28 mouse cellular contexts compared by ENCODE assay signal in the genomic region with DNA sequence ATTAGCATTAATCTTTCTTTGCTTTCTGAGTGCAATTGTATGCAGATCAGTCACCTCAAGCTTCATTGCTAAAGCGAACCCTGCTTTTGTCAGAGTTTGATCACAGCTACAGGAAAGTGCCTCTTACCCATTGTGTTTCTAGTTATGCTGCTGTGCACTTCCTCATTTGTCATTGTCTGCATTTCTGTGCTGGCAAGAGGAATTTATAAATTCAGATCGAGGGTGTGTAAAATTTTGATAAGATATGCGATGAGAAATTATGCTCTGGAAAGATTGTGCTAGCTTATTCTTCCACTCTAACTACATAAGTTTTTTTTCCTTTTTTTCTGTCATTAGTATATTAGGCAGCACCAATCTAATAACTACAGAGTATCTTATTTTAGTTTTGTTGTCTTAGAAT. TPM values are rescaled to one million over a fixed set of nuclear protein-coding genes. Genes with fewer than 3 reads are reported as not detected.
DNase-seq lines count a peak whose midpoint lies in the region; ATAC-seq and TF ChIP-seq lines count a peak whose summit lies in the region.
"Had no signal": no experiment of that assay in that cellular context is flagged by ENCODE, and none has a peak within 500 bp of the region (broad histone marks: within the 10 kb centered on the region; RNA-seq: fewer than 3 reads in every experiment).

No protein-coding gene starts in this region.

- ATAC-seq in hematopoietic stem cell, adult 5-6 weeks (replicated peaks in 1 of 2; ENCODE audit: insufficient read depth in 1 of 2, low FRiP score in 2 of 2, low TSS enrichment in 1 of 2, low read depth in 1 of 2, poor library complexity in 2 of 2, severe bottlenecking in 2 of 2), result peak; percentile 71 to 75; a peak in 3 of 4 replicates
- ATAC-seq in megakaryocyte-erythroid progenitor cell, adult 5-6 weeks (replicated peaks; ENCODE audit: low FRiP score, low TSS enrichment, poor library complexity, severe bottlenecking), result peak; percentile 71
- no peak; the same call in 1 of the 2 replicates for ATAC-seq in granulocyte monocyte progenitor cell, adult 5-6 weeks (replicated peaks; ENCODE audit: poor library complexity, severe bottlenecking)
- ATAC-seq: CD4-positive, CD25-positive, alpha-beta regulatory T cell, adult 4 months; forebrain, embryonic 13.5 days; forebrain, embryonic 16.5 days; hindbrain, embryonic 16.5 days; intestine, embryonic 15.5 days had no signal

- no peaks in the 10 kb centered on the region for H3K9me3 ChIP-seq in MEL (replicated peaks; ENCODE audit: insufficient read depth, low read length)
- no peaks in the 10 kb centered on the region for H3K9me3 ChIP-seq in midbrain, embryonic 10.5 days (replicated peaks)
- H3K9me3 ChIP-seq: forebrain, embryonic 10.5 days; forebrain, embryonic 13.5 days; heart, embryonic 10.5 days; heart, embryonic 13.5 days; hindbrain, embryonic 10.5 days; hindbrain, embryonic 13.5 days; intestine, embryonic 15.5 days had no signal

- WGBS in midbrain, embryonic 10.5 days, result 87% methylated on average over 3 of the region's 3 CpGs

- peaks cover 0 to 10% of the 10 kb centered on the region in 2 experiments; a peak in 3 of 4 replicates for H3K4me1 ChIP-seq in MEL (ENCODE audit: control insufficient read depth in 1 of 2, insufficient read depth in 2 of 2, low read length in 2 of 2)
- no peaks in the 10 kb centered on the region for H3K4me1 ChIP-seq in midbrain, embryonic 10.5 days
- H3K4me1 ChIP-seq: forebrain, embryonic 10.5 days; forebrain, embryonic 13.5 days; heart, embryonic 10.5 days; heart, embryonic 13.5 days; hindbrain, embryonic 10.5 days; hindbrain, embryonic 13.5 days; intestine, embryonic 15.5 days had no signal

- H3K27me3 ChIP-seq in MEL (ENCODE audit: control insufficient read depth in 1 of 2, insufficient read depth in 2 of 2, low read length in 2 of 2), result no peaks in the 10 kb centered on the region
- H3K27me3 ChIP-seq in midbrain, embryonic 10.5 days (ENCODE audit: low read depth, poor library complexity, severe bottlenecking), result no peaks in the 10 kb centered on the region
- H3K27me3 ChIP-seq: forebrain, embryonic 13.5 days; heart, embryonic 13.5 days; hindbrain, embryonic 13.5 days; intestine, embryonic 15.5 days had no signal

- H3K79me2 ChIP-seq in MEL (ENCODE audit: control insufficient read depth, insufficient read depth, low read length, poor library complexity), result no peaks in the 10 kb centered on the region

- peaks cover 2 to 10% of the 10 kb centered on the region in 2 experiments for H3K36me3 ChIP-seq in MEL (ENCODE audit: control insufficient read depth in 1 of 2, insufficient read depth in 2 of 2, low read length in 2 of 2)
- peaks cover 7% of the 10 kb centered on the region; the same call in 1 of the 2 replicates for H3K36me3 ChIP-seq in midbrain, embryonic 10.5 days
- H3K36me3 ChIP-seq: intestine, embryonic 15.5 days had no signal

- no peak for TF ChIP-seq CTCF in MEL (IDR thresholded peaks at IDR 0.05 in 2 of 3, conservative IDR thresholded peaks at IDR 0.05 in 1 of 3; ENCODE audit: control insufficient read depth in 1 of 3, insufficient read depth in 1 of 3, low read depth in 2 of 3, low read length in 3 of 3, poor library complexity in 1 of 3, severe bottlenecking in 1 of 3)

- peak; percentile 40 for DNase-seq in 416B (ENCODE audit: low read depth)
- peak; percentile 85 for DNase-seq in MEL (ENCODE audit: low read depth, low spot score)
- no peak for DNase-seq in heart, adult 11 months
- no peak for DNase-seq in midbrain, embryonic 10.5 days (ENCODE audit: low spot score)
- DNase-seq in layer of hippocampus, adult 8-10 months (ENCODE audit: low spot score in 2 of 2), result no peak
- DNase-seq: adrenal gland, adult 2 months; adrenal gland, postnatal 14 days; cerebellum, adult 11 months; cerebellum, adult 2 months; cerebellum, postnatal 10 days; cerebellum, postnatal 36 days; gastrocnemius, adult 2 months; gastrocnemius, postnatal 14 days; heart, adult 2 months; heart, postnatal 14 days had no signal

- H3K4me3 ChIP-seq in MEL (ENCODE audit: control insufficient read depth in 1 of 2, insufficient read depth in 1 of 2, low read depth in 2 of 2, low read length in 2 of 2), result no peak overlapping the region
- no peak overlapping the region for H3K4me3 ChIP-seq in midbrain, embryonic 10.5 days
- H3K4me3 ChIP-seq: forebrain, embryonic 10.5 days; forebrain, embryonic 13.5 days; gastrocnemius, adult 2 months; heart, adult 2 months; heart, embryonic 10.5 days; heart, embryonic 13.5 days; hindbrain, embryonic 10.5 days; hindbrain, embryonic 13.5 days; intestine, embryonic 15.5 days had no signal

- TF ChIP-seq RAD21 in MEL (IDR thresholded peaks at IDR 0.05; ENCODE audit: low read depth, low read length), result no peak

- peak; percentile 81 to 90 for TF ChIP-seq EP300 in MEL (IDR thresholded peaks at IDR 0.05; ENCODE audit: low read depth in 1 of 2, low read length in 2 of 2)

- peak overlapping the region; percentile 52 for H3K27ac ChIP-seq in MEL (ENCODE audit: control insufficient read depth, low read depth, low read length)
- no peak overlapping the region for H3K27ac ChIP-seq in midbrain, embryonic 10.5 days (replicated peaks)
- H3K27ac ChIP-seq: forebrain, embryonic 10.5 days; forebrain, embryonic 13.5 days; gastrocnemius, adult 2 months; heart, adult 2 months; heart, embryonic 10.5 days; heart, embryonic 13.5 days; hindbrain, embryonic 10.5 days; hindbrain, embryonic 13.5 days; intestine, embryonic 15.5 days had no signal

- TF ChIP-seq POLR2A in MEL (IDR thresholded peaks at IDR 0.05; ENCODE audit: control insufficient read depth in 1 of 2, insufficient read depth in 1 of 2, low read depth in 1 of 2, low read length in 2 of 2, poor library complexity in 1 of 2), result no peak

- no peak overlapping the region for H3K9ac ChIP-seq in MEL (ENCODE audit: control insufficient read depth, low read depth, low read length, poor library complexity, severe bottlenecking)
- H3K9ac ChIP-seq: forebrain, embryonic 13.5 days; heart, embryonic 13.5 days; hindbrain, embryonic 13.5 days; intestine, embryonic 15.5 days had no signal

TF ChIP-seq in MEL, 35 proteins besides CTCF, POLR2A, EP300 and RAD21 (continues in another document):
- TF ChIP-seq ETS1 (IDR thresholded peaks at IDR 0.05; ENCODE audit: low read depth, low read length), result peak; percentile 70
- peak; percentile 71 for TF ChIP-seq ELF1 (IDR thresholded peaks at IDR 0.05; ENCODE audit: low read depth, low read length)
- no peak for TF ChIP-seq E2F4 (IDR thresholded peaks at IDR 0.05; ENCODE audit: borderline replicate concordance, low read depth, low read length)
- no peak for TF ChIP-seq NRF1 (IDR thresholded peaks at IDR 0.05; ENCODE audit: insufficient read depth, low read depth, low read length, poor library complexity, severe bottlenecking)
- TF ChIP-seq BHLHE40 (IDR thresholded peaks at IDR 0.05; ENCODE audit: borderline replicate concordance, low read depth, low read length), result peak; percentile 40; the same call in 1 of the 2 replicates
- TF ChIP-seq ZKSCAN1 (IDR thresholded peaks at IDR 0.05; ENCODE audit: low read depth, low read length), result no peak
- TF ChIP-seq RCOR1 (IDR thresholded peaks at IDR 0.05; ENCODE audit: low read depth, low read length), result peak; percentile 66; the same call in 1 of the 2 replicates
- no peak for TF ChIP-seq MEF2A (IDR thresholded peaks at IDR 0.05; ENCODE audit: extremely low read depth, insufficient replicate concordance, low read depth, low read length, poor library complexity, severe bottlenecking)
- no peak for TF ChIP-seq USF1 (IDR thresholded peaks at IDR 0.05; ENCODE audit: low read depth, low read length)
- no peak for TF ChIP-seq ZC3H11A (IDR thresholded peaks at IDR 0.05; ENCODE audit: low read depth, low read length)
- TF ChIP-seq UBTF (IDR thresholded peaks at IDR 0.05; ENCODE audit: borderline replicate concordance, insufficient read depth, low read depth, low read length), result no peak
- no peak for TF ChIP-seq MYB (IDR thresholded peaks at IDR 0.05; ENCODE audit: low read depth, low read length)
- peak; percentile 89 for TF ChIP-seq GATA1 (IDR thresholded peaks at IDR 0.05; ENCODE audit: low read depth, low read length)
- TF ChIP-seq TAL1 (IDR thresholded peaks at IDR 0.05; ENCODE audit: low read length), result peak; percentile 26
- no peak for TF ChIP-seq MAZ (IDR thresholded peaks at IDR 0.05; ENCODE audit: low read depth, low read length)
- no peak for TF ChIP-seq SMC3 (IDR thresholded peaks at IDR 0.05; ENCODE audit: low read depth, low read length)
- TF ChIP-seq USF2 (IDR thresholded peaks at IDR 0.05; ENCODE audit: borderline replicate concordance in 1 of 2, insufficient read depth in 1 of 2, low read depth in 1 of 2, low read length in 2 of 2), result no peak
- no peak for TF ChIP-seq POLR2AphosphoS5 (IDR thresholded peaks at IDR 0.05; ENCODE audit: borderline replicate concordance, low read depth, low read length)
- peak; percentile 65; the same call in 1 of the 2 replicates for TF ChIP-seq SIN3A (IDR thresholded peaks at IDR 0.05; ENCODE audit: low read length)
- TF ChIP-seq HCFC1 (IDR thresholded peaks at IDR 0.05; ENCODE audit: low read depth, low read length), result no peak
- TF ChIP-seq TCF12 (IDR thresholded peaks at IDR 0.05; ENCODE audit: low read depth, low read length), result peak; percentile 76
- no peak for TF ChIP-seq JUND (IDR thresholded peaks at IDR 0.05; ENCODE audit: low read depth, low read length)
- TF ChIP-seq NELFE (IDR thresholded peaks at IDR 0.05; ENCODE audit: low read depth, low read length), result no peak
- TF ChIP-seq TBP (IDR thresholded peaks at IDR 0.05; ENCODE audit: low read depth, low read length), result peak; percentile 67
- TF ChIP-seq GABPA (IDR thresholded peaks at IDR 0.05; ENCODE audit: low read depth, low read length), result no peak
- TF ChIP-seq KAT2A (conservative IDR thresholded peaks at IDR 0.05; ENCODE audit: low read depth, low read length), result no peak
- TF ChIP-seq POLR2AphosphoS2 (IDR thresholded peaks at IDR 0.05; ENCODE audit: low read length), result no peak

RNA-seq across cellular contexts. Expression of gene Kdm4c, which starts 37.9 kb away (rescaled TPM):
- 8.4 and 9.6 TPM in 2 replicates for total RNA-seq in MEL (2012; rRNA removed)
- polyA plus RNA-seq in MEL (2012; ENCODE audit: insufficient read depth in 1 of 2, insufficient read length in 2 of 2, low read depth in 1 of 2, low replicate concordance in 2 of 2, missing spikeins in 1 of 2), result 1 to 10 TPM in 1 of 2 experiments, not detected in 1; 7.5 TPM
- total RNA-seq in hematopoietic stem cell, adult 5-6 weeks (2017), result 29.0 and 32.0 TPM in 2 replicates
- 16.8 and 21.4 TPM in 2 replicates for total RNA-seq in megakaryocyte-erythroid progenitor cell, adult 5-6 weeks (2014; fragmentation: Nextera tagmentation)
- total RNA-seq in megakaryocyte-erythroid progenitor cell, adult 5-6 weeks (2017), result 20.2 and 27.0 TPM in 2 replicates
- 9.5 and 12.5 TPM in 2 replicates for polyA plus RNA-seq in midbrain, embryonic 10.5 days (2016; fragmentation: Nextera tagmentation; extraction: Ambion mirVana)
- total RNA-seq in granulocyte monocyte progenitor cell, adult 5-6 weeks (2014; fragmentation: Nextera tagmentation), result 15.6 and 17.1 TPM in 2 replicates
- total RNA-seq in granulocyte monocyte progenitor cell, adult 5-6 weeks (2017), result 17.7 and 20.9 TPM in 2 replicates
- 10 to 100 TPM; 27.8 to 31.6 (median 28.4) TPM for total RNA-seq in layer of hippocampus, adult 8-10 months (2022)

Comparison
In these comparisons a context has a peak if more than half of its experiments do, and no peak if none do; other contexts are left out.
1. DNase-seq: peak in 416B (single experiment) and MEL (single experiment); none in heart, adult 11 months (single experiment), midbrain, embryonic 10.5 days (single experiment) and layer of hippocampus, adult 8-10 months (0 of 2).